Mouse (Mus musculus) effector memory CD4-positive, alpha-beta T cell, adult 7 months (primary cell): Measurements from ENCODE around the gene 4930562C15Rik. TPM values are rescaled to one million over a fixed set of nuclear protein-coding genes. Genes with fewer than 3 reads are reported as not detected.

Experiments used
- polyA plus RNA-seq: library from polyadenylated mRNA; unstranded; fragments of 100-300 nt; shearing (Covaris generic); gene quantifications from one replicate; pipeline ENCODE4 v1.2.1, GENCODE M21; 2017

4930562C15Rik gene
- 0.29 TPM for polyA plus RNA-seq

DNA sequence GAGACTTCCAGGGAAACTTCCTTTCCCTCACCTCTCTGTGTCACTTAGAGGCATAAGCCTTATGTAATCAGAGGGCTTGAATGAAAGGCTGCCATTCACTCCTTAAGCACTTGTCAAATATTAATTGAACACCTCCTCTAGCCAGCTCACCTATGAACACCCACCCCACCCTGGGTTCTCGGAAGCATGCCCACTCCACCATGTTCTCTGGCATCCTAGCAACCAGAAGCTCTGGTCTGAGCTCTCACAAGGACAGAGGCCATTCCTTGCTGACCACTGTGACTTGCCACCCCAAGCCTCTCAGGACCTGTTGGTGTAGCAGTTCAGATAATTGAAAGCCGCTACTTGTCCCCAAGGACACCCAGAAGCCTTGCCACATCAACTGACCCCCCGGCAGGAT is at the start of gene 4930562C15Rik:
TSS of gene 4930562C15Rik (plus strand) at position 226 of the 400 bp plus-strand sequence.

DNA sequence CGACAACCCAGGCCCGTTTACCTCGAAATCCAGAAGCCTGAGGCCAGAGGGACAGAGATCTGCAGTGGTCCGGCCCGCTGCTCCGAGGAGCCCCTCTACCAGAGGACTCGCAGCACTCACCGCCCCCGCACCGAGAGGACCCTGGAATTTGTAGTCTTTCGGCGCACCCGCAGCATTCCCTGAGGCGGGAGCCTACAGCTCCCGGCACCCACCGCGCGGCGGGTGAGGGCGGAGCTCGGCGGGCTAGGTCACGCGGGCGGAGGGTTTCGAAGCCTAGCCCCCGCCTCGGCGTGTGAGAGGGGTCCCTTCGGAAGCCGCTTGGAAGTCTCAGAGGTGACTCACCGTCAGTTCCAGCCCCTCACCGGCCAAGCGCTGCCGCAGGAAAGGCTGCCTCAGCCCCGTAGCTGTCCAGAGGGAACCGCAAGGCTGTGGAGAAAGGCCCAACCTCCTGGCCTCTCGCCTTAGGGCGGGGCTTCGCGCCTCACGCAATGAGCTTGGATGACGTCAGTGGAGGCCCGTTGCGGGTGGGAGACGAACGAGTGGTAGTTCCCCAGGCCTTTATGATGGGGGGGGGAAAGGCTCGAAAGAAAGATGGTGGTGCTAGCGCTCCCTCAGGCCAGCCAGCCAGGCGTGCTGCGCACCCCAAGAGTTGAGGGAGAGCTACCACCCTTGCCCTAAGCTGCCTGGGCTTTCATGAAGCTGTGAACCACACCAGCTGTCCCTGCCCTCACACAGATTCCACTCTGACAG is 45.2 kb upstream of the 4930562C15Rik start, which contains the start of gene Cdip1:
TSS of gene Cdip1 (minus strand) at position 483 of the 750 bp plus-strand sequence.

GRCm38 (mm10) chr16:4880136-4880825 is 45.1 kb downstream of the 4930562C15Rik start, which contains the start of gene Ubald1:
TSS of gene Ubald1 (minus strand) at chr16:4880315.

DNA sequence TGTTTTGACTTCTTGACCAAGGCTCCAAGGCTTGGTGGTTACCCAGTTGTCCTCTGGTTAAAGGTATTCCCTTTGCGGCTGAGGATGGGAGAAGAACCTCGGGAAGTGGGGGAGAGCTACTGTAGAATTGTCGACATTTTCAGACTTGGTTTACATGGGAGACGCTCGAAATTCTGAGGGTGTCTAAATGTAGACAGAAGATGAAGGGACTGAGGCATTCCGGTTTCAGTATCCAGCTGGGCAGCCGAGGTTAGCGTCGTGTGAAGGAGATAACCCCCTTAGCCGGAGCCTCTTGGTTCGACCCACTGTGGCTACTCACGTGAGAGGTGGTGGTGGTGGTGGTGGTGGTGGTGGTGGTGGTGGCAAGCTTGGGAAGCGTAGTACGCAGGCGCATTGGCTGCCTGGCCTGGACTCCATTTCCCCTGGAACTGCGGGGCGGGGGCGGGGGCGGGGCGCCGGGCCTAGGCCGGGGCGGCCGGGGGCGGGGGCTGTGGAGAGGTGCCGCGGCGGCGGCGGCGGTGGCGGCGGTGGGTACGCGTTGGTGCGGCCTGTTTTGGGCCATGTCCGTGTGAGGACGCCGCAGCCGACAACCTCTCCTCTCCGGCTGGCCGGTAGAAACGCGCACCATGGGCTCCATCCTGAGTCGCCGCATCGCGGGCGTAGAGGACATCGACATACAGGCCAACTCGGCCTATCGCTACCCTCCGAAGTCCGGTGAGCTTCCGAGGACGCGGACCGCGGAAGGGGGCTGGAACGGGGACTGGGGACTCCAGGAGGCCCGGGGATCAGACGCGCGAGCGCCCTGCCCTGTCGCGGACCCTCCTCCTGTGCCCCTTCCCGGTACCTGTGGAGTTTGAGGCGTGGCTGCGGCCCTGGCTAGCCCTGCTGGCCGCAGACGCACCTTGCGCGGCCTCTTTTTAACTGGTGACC is 50.8 kb downstream of the 4930562C15Rik start, which contains the start of gene Mgrn1:
TSS of gene Mgrn1 (plus strand) at position 490 of the 930 bp plus-strand sequence.

Other genes starting within 250 kb of the 4930562C15Rik start
- 1.0 TPM for gene Glis2, start 240.7 kb upstream of the 4930562C15Rik start, polyA plus RNA-seq
- gene Pam16, start 210.4 kb upstream of the 4930562C15Rik start, polyA plus RNA-seq = 7.0 TPM
- 0.87 TPM for gene Vasn, start 195.5 kb upstream of the 4930562C15Rik start, polyA plus RNA-seq
- 38.2 TPM for gene Dnaja3, start 195.4 kb upstream of the 4930562C15Rik start, polyA plus RNA-seq
- gene Coro7, start 155.6 kb upstream of the 4930562C15Rik start, polyA plus RNA-seq = 125 TPM
- 2.2 TPM for gene Nmral1, start 116.1 kb upstream of the 4930562C15Rik start, polyA plus RNA-seq
- gene Hmox2, start 109.1 kb upstream of the 4930562C15Rik start, polyA plus RNA-seq = 57.2 TPM
- 47.7 TPM for gene Cdip1, start 45.1 kb upstream of the 4930562C15Rik start, polyA plus RNA-seq
- 78.3 TPM for gene Ubald1, start 44.9 kb downstream of the 4930562C15Rik start, polyA plus RNA-seq
- 49.6 TPM for gene Mgrn1, start 50.8 kb downstream of the 4930562C15Rik start, polyA plus RNA-seq
- gene Nudt16l1, start 103.3 kb downstream of the 4930562C15Rik start, polyA plus RNA-seq = 71.1 TPM
- 54.5 TPM for gene Anks3, start 128.8 kb downstream of the 4930562C15Rik start, polyA plus RNA-seq
- gene Sept12, start 162.4 kb downstream of the 4930562C15Rik start, polyA plus RNA-seq = 0.24 TPM
- gene Smim22, start 171.9 kb downstream of the 4930562C15Rik start, polyA plus RNA-seq = not detected
- gene Rogdi, start 178.1 kb downstream of the 4930562C15Rik start, polyA plus RNA-seq = 14.6 TPM
- gene Glyr1, start 214.4 kb downstream of the 4930562C15Rik start, polyA plus RNA-seq = 109 TPM
- gene Ubn1, start 214.6 kb downstream of the 4930562C15Rik start, polyA plus RNA-seq = 62.2 TPM